Mouse (Mus musculus) testis, postnatal 10 days (tissue): Measurements from ENCODE around the gene Cacna1g.
A peak's percentile ranks its signal among the peaks of the same experiment; 100 is the strongest.

ENCODE experiments used
- DNase-seq: peaks from one replicate; pipeline ENCODE4 v3.0.0; 2021; ENCODE audit warnings: low spot score

Cacna1g gene

DNA sequence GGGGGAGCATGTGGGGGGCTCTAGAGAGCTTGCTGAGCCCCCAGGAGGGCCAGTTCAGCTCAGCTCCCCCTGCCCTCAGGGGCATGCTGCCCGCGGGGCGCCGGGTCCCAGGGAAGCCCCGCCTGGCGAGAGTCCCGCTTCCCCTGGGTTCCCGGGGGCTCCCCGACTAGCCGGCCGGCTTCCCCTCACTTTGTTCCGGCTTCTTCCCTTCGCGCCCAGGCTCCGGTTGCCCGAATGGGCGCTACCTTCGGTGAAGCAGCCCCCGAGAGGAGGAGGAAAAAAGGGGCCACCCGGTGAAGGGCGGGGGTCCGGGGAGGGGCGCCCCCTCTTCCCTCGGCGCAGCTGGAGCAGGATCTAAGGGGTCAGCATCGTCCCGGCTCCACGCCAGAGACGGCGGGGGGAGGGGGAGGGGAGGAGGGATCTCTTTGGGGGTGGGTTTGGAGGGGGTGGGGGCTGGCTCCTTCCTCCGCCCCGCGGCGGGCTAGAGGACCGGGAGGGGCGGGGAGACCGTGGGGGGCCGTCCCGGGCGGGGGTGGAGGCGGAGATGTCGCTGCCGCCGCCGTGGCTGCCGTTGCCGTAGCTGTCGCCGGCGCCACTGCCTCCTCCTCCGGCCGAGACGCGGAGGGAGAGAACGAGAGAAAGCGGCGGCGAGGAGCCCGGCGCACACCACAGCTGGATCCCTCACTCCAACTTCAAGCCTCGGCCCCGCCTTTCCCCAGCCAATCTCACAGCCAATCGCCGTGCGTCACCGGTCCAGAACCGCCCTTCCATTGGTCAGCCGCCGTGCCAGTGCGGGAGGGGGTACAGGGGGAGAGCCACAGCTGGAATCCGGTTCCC lies at the start of gene Cacna1g:
Gene Cacna1g (minus strand): TSS at position 492 of the 837 bp plus-strand sequence.
- peak; percentile 90 for DNase-seq

DNA sequence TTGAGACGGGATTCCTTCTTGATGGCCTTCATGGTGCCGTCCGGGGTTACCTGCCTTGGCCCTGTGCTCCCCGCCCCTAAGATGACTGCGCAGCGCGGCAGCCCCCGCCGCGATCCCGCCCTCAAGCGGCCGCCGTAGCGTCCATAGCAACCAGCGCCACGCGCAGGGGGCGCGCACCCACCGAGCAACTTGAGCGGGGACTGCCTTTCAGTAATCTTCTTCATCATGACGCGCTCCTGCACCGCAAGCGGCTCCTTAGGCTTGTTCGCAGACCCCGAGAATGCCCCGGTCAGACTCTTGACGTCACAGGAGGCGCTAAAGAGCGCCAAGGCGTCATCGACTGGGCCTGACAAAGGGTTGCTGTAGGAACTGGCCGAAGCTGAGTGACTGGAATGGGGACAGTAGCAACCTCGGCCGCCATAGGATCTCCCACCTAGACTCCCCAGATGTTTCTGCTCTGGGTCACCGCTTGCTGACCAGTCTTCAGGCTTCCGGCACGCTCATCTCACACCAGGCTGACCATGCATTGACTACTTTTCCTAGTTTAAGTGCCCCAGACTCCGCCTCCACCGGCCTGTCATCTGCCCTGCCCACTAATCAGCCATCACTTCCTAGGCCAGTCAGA lies 47.3 kb upstream of the Cacna1g start, which contains the start of gene Mycbpap:
Gene Mycbpap (minus strand): TSS at position 524 of the 625 bp plus-strand sequence.
- DNase-seq: peak; percentile 69

DNA sequence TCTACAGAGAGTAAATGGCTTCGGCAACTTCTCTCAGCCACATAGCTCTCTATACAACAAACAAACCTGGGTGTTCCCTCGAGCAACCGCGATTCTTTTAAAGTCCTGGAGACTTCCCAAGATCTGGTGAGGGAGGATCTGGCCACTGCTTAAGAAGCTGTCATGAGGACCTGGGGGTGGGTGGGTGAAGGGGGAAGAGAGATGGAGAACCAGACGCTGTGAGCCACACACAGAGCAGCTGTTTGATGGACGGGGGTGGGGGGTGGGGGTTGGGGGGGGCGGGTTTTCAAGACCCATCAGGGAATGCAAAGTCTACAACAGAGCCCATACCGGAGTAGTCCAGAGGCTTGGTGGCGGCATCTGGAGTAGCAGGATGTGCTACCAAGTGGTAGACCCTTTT lies 39.5 kb upstream of the Cacna1g start:
- DNase-seq: no peak

DNA sequence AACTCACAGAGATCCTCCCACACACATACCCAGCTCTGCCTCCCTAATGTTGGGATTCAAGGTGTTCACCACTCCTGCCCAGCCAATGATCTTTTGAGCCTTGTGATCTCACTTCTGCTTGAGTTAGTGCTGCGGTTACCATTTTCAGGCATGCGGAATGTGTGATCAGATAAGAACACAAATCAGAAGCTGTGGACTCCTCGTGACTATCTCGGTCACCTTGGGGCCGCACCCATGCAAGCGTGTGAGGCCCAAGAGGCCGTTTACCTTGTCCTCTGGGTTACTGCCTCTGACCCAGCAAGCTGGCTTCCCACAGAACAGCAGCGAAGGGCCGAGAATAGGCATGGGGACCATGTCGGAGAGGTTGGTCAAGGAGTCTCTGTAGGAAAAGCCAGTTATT lies 35.0 kb upstream of the Cacna1g start:
- DNase-seq: no peak

DNA sequence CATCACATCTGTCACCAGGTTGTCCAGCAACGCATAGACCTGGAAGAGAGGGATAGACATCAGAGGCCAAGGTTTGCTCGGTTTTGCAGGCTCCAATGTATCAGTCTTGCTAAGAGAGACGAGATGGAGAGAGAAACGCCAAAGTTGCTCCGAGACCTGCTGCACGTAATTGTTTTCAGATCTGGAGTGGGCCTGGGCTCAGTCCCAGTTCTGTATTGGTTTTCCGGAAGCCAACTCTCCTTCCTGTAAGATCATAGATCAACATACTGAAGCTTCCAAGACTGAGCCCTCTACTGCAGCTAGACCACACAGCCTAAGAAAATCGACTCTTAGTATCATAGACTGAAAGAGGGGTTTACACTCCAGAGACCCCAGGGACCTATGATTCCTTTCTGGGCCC lies 27.5 kb upstream of the Cacna1g start:
- DNase-seq: no peak

DNA sequence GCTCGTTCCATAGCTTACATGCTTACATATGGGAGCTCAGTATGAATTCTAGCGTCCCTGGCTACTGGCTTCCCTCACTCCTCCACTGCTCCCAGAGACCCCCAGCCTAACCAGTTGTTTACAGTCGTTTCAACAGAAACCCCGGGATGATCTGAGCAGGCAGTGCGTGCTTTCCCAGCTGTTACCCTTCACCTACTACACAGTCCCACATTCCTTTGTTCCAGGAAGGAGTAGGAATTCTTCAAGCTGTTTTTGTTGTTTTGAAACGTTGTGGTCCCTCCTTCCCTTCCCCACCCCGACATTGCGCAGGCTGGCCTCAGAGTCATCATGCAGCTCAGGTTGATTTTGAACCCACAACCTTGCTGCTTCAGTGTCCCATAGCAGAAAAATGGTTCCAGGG lies 26.4 kb upstream of the Cacna1g start:
- DNase-seq: no peak

DNA sequence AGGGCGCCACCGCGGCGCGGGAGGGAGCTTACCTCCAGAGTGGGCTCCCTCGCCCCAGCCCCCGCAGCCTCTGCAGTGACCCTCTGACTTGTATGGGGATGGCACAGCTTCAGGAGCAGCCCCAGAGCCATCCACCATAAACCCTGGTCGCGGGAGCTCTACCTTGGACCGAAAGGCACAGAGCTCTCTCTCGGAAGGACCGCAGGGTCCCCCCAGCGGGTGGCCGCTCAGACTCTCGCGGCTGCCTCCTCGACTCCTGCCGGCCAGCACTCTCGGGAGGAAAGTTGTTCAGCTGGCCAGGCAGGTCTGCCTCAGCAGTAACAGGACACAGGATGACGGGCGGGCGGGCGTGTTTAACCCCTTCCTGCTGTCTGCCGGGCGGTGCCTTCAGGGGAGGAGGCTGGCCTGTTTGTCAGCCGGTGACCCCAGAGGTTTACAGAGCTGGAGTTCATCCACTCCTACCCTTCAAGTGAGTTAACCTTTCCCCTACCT lies 25.7 kb upstream of the Cacna1g start, which contains the start of gene Epn3:
Gene Epn3 (minus strand): TSS at position 314 of the 492 bp plus-strand sequence.
- DNase-seq: peak; percentile 61

DNA sequence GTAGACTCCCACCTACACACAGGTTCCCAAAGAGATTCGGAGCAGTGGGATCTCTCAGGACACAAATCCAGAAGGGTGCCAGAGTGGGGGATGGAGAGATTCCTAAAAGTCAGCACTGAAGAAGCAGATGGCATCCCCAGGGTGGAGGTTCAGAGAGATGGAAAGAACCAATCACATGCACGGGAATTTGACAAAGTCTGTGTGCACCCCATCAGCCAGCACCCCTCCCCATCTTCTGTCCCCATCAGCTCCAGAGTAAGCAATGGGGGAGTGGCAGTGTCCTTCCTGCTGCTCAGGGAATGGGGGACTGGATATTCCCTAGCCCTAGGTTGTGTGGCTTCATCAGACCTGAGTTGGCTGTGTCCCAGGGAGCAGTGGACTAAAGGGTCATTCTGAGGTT lies 25.0 kb upstream of the Cacna1g start:
- no peak for DNase-seq

DNA sequence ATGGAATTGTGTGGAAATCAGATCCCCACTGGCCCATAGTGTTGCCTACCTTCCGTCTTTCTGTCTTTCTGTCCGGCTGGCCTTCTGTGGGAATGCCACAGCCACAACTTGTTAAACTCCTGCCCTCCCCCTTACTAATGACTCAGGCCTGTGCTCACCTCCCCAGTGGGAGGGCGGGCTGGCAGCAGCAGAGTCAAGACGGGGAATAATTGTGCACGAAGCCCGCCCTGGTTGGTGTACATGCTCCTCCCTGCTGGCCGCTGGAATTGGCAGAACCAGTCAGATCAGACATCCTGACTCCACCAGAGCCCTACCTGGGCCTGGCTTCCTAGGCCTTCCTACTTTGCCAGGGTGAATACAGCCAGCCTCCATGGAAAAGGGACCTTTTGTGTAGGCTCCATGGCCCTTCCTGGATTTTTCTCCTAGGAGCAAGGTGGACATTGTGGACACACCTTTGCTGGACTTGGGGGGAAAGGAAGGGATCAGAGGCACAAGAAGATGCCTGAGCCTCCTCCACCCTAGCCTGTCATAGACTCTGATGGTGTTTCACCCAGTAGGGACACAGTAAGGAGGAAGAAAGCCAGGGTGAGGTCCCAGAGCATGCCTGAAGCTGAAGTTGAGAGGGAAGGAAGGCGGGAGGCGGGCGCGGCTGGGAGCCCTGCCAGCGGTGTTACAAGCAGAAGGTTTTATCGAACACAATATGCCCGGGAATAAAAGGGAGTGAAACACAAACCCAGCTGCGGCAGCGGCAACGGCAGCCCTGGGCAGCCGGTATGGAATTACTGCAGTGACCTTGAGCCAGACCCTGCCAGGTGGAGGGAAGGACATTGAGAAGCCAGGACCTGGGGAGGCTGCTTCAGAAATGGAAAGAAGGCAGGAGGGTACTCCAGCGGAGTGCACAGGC lies 24.3 kb upstream of the Cacna1g start:
- DNase-seq: peak; percentile 85

DNA sequence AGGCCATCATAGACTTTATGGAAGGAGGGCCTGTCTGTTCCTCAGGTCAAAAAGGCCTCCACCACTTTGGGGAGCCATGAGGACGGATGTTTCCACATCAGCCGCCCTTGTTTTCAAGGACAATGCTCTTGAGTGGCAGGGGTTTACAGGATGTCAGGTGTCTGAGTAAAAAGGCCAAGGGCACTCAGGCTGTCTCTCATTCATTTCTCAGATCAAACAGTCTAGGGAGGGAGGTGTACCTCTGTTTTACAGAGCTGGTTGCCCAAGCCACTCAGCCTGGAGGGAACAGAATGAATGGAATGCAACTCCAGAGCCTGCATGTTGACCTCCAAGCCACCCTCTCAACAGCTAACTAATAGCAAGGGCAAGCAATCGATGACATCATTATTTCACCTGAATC lies 21.4 kb upstream of the Cacna1g start:
- DNase-seq: no peak

DNA sequence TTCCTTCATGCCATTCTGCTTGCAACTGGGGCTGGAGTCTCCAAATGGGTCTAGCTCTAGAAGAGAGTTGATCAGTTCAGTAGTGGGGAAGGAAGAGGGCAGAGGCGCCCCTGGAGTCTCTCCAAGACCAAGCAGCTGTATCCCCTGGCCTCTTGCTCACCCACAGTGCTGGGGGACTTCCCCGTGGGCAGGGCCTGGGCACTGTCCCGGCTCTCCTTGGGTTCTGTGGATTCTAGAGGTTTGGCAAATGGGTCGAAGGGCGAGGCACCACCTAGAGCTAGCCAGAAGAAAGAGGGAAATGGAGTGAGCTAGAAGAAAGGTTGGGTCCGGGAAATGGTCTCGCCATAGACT lies 17.7 kb upstream of the Cacna1g start:
- DNase-seq: no peak

DNA sequence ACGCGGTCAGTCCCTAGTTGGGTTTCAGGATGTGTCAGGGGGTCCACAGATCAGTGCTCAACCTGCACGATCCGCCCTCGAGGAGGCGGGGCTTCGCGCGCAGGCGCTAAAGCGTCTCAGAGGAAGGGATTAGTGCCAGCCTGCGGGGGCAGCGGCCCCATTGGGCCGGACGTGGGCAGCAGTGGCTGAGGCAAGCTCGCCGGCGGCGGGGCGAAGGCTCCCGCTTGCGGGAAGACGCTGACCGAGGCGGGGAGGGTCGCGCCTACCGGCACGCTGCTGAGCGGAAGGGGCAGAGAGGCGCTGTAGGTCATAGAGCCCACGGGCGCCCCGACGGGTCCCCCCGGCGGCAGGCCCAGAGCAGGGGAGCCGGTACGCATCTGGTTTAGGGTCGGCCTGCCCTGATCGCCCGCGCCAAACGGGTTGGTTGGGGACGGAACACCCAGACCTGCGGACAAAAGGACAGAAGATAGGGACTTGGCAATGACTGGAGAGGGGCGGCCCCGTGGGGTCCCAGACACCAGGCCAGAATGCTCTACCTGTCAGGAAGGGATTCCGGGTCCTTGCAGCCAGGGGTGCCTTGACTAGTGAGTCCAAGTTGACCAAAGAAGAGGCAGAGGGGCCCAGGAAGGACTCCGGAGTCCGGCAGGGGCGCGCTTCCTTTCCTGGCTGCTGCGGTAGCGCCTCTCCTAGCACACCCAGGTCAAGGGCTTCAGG lies 17.2 kb upstream of the Cacna1g start:
- DNase-seq: peak; percentile 69

DNA sequence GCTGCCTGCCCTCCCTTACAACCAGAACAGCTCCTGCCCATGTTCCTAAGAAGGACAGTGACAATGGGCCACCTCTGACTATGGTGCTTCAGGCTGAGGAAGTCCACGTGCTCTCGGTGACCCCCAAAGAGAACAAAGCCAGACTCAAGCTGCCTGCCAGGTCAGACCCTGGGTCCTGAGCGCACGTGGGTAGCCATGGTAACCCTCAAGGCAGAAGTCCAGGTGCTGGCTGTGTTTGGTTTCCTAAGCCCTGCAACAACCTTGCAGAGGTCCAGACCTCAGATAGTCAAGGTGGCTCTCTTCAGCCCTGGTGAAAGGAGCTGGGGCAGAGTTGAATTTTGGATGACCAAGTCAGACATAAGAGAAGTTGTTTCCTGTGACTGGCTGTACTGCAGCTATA lies 15.7 kb upstream of the Cacna1g start:
- no peak for DNase-seq

DNA sequence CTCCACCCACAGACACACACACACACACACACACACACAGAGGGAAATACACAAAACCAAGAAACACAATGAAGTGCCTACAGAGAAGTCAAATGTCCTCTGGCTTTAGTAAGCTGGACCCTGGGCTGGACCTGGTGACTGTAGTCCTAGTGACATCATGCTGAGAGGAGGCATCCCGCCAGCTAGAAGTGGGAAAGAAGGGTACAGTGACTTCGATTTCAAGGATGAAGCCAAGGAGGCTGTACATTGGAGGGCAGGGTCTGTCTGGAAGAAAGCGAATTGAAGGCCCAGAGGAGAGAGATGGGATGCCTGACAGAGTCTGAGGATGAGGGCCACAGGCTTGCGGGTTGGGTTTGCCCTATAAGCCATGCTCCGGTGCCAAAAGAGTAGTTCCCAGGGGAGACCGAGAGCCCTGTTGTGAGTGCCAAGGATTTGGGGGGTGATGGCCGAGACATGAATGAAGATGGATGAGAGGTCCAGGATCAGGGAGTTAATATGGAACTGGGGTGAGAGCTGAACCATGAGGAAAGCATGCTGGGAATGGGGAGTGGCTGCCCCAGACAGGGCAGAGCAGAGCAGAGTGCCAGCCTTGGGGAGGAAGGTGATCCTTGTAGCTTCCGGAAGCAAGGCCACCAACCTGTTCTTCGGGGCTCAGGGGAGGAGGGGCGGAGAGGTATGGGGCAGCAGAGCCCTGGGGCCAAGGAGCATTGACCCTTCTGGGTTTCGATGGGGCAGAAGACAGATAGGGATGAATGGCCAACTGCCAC lies 15.0 kb upstream of the Cacna1g start:
- DNase-seq: no peak

DNA sequence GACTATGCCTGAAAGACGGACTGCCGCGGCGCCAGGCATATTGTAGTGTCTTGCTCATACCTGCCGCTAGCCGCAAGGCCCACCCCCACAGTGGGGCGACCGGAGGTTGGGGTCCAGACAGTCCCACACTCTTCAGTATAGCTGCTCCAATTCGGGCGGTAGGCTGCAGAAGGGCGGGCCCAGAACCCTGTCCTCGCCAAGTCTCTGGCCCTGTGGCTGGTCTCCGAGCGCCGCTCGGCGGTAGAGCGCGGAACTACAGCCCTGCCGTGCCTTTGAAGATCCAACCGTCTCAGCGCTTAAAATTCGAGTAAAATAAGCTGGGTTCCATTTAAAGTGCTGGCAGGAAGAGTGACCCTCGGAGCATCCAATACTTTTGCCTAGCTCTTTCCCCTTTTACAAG lies 12.0 kb upstream of the Cacna1g start, which contains the start of gene Spata20:
Gene Spata20 (minus strand): TSS at position 179 of the 400 bp plus-strand sequence.
- peak; percentile 94 for DNase-seq

DNA sequence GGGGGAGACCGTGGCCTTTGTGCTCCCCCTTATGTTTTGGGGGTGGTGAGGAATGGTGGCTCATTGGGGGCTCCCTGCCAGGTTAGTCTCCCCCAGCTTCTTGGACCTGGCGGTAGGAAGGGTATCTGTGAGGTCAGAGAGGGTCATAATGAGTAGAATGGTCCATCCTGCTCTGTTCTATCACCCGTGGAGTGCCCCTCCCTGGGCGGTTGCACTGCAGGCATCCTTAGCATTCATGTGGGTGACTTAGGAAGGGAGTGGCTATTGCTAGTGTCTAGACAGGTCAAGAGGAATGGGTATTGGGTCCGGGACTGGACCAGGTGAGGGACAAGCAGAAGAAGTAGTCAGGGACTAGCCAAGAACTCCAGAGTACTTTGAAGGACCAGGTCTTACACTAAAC lies 11.2 kb upstream of the Cacna1g start:
- DNase-seq: no peak

DNA sequence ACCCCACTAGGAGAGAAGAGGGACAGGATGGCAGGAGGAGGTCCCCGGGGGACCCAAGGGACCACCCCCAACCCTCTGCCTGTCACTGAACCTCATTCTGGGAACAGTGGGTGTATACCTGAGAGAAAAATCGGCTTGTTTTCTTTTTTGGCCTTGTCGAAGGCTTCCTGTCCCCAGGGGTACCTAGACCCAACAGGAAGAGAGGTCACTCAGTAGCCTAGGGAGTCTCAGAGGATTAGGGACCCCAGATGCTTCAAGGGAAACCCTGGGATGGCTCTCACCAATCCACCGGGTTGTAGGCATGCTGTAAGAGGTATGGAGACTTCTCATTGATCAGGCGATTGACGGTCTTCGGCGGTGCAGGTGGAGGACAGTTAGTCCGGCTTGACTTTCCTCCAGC lies 10.6 kb upstream of the Cacna1g start:
- no peak for DNase-seq

DNA sequence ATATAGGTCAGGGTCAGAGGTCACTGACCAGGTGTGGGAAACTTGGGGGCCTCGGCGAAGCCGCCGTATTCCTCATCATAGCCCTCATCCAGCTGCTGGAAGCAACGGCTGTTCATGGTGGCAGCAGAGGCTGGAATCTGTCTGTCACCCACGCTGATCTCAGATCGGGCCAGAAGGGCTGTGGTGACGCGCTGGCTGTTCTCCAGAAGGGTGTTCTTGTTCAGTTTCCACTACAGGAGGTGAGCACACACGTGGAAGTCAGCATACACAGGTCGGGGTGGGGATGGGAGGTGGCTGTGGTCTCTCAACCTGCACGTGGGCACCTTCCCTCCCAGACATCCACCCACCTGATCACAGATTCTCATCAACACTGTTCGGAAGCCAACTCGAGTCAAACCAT lies 9.9 kb upstream of the Cacna1g start:
- DNase-seq: no peak

DNA sequence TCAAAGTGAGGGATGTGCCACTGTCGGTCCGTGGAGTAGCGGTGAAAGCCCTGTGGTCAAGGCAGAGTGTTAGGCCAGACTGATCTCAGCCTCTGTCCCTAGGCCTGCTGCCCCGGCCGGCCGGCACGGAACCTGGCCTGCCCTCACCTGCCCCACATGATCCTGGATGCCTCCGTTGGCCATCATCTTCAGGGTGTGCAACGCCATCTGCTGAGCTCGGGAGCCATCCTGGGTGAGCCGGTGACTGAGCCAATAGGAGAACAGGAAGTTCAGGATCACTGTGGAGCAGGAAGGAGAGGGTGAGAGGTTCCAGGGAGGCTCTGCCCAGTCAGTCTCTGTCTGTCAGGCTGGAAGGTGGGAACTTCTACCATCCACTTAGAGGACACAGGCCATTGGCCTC lies 9.4 kb upstream of the Cacna1g start:
- DNase-seq: no peak

DNA sequence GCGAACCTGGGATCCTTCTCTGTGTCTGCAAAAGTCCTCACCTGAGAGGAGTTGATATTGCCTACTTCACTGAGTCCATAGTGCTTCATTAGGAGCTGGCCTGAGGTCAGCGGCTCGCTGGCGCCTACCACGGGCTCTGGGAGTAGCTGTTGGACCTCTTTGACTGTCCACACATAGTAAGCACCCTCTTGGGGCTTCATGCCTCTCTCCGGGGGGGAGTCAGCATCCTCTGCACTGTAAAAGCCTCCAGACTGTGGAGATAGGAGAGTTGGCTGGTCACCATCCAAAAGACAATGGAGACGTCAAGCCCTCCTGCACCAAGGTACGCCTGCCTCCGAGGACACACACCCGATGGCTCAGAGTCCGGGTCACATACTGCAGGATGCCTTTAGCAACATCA lies 8.7 kb upstream of the Cacna1g start:
- DNase-seq: no peak

DNA sequence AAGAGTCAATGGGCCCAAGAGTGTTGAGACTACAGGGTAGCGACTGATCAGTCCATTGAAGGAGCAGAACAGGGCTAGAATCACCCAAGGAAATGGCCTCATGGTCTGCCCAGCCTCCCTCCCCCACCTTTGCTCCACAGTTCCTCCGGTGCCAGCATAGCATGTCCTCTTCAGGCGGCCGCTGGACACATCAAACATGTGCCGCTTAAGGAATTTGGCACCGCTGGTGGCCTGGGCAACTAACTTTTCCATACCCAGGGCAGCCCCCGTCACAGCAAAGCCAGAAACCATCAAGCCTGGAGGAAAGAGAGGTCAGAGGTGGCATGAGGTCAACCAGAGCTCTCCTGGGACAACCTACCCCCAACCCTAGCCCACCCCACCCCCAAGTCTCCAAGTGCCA lies 8.0 kb upstream of the Cacna1g start:
- no peak for DNase-seq
